Mouse (Mus musculus): ENCODE data around the gene Slc44a5. TPM values are rescaled to one million over a fixed set of nuclear protein-coding genes. Genes with fewer than 3 reads are reported as not detected.

The Slc44a5 gene
- total RNA-seq, 2 experiments from 2014 or later: not detected

- ATAC-seq (ENCODE audit: poor library complexity, severe bottlenecking): peak; percentile 16
Observed at GRCm38 (mm10) chr3:154091468-154092338, 118.5 kb downstream of the Slc44a5 start.

GRCm38 (mm10) chr3:154092466-154092865 lies 119.2 kb downstream of the Slc44a5 start:
- ATAC-seq (ENCODE audit: poor library complexity, severe bottlenecking): peak; percentile 49

GRCm38 (mm10) chr3:154093745-154094322 lies 120.6 kb downstream of the Slc44a5 start:
- 0 out of 2 replicates have a peak, but pooled peaks have one; percentile 20 for ATAC-seq (ENCODE audit: poor library complexity, severe bottlenecking)

DNA sequence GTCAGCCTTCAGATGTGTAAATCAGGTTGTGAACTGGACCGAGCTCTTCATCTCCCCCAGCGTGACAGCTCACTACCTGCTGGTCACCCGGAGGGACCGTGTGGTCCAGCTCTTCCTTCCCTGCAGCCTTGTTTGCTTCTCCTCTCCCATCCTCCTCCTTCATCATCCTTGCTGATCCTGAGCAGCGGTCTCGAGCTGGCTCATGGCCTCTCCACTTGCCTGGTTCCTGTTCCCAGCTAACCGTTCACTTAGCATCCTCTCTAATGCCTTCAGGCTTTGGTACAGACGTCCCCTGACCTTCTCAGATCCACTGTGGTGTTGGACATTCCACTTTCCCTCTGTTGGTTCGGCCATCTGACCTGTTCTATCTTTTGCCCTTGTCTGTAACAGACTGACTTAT lies 128.4 kb downstream of the Slc44a5 start:
- no peak for ATAC-seq (ENCODE audit: poor library complexity, severe bottlenecking)

- no peak for ATAC-seq (ENCODE audit: poor library complexity, severe bottlenecking)
Observed at GRCm38 (mm10) chr3:154110528-154110927, 137.3 kb downstream of the Slc44a5 start.

- no peak for ATAC-seq (ENCODE audit: poor library complexity, severe bottlenecking)
Observed at GRCm38 (mm10) chr3:154111221-154111620, 138.0 kb downstream of the Slc44a5 start.

- ATAC-seq (ENCODE audit: poor library complexity, severe bottlenecking): no peak
Observed at GRCm38 (mm10) chr3:154114991-154115390, 141.8 kb downstream of the Slc44a5 start.

GRCm38 (mm10) chr3:154115478-154115877 lies 142.2 kb downstream of the Slc44a5 start:
- no peak for ATAC-seq (ENCODE audit: poor library complexity, severe bottlenecking)

DNA sequence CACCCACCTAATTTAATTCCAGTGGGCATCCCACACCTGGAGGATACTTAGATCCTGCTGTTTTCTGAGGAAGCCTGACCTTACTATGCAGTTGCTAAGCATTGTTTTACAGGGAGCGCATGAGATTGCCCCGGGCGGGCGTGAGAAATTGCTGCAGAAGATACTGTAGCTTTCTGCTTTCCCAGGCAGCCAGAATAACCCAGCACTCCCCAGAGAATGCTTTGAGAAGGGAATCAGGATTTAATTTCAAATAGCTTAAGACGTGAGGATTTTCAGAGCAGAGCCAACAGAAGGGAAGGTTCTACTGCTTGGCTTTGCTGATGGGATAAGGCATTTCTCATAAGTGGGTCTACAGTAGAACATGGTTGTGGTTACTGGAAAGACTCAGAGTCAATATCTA lies 142.8 kb downstream of the Slc44a5 start:
- ATAC-seq (ENCODE audit: poor library complexity, severe bottlenecking): no peak

DNA sequence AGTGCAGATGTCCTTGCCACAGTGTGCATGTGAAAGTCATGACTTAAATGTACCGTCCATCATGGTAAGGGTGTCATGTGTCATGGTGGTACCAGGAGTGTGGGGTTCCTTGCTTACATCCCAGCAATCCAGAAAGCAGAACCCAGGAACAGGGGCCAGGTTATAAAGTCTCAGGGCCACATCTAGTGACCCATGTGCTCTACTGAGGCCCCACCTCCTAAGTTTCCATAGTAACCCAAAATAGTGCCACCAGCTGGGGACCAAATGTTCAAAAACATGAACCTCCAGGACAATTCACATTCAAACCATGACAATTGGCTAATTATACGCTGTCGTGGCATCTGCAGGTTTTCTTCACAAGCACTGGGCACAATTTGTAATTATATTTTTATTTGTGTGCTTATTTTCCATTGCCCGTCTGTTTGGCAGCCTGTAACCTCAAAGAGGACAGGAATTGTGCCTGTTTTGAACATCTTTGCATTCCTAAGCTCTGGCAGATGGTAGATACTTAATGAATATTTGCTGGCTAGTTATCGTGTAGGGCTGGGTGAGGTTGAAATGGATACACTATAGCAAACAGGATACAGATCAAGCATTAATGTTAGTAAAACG lies 145.9 kb downstream of the Slc44a5 start:
- no peak for ATAC-seq (ENCODE audit: poor library complexity, severe bottlenecking)

DNA sequence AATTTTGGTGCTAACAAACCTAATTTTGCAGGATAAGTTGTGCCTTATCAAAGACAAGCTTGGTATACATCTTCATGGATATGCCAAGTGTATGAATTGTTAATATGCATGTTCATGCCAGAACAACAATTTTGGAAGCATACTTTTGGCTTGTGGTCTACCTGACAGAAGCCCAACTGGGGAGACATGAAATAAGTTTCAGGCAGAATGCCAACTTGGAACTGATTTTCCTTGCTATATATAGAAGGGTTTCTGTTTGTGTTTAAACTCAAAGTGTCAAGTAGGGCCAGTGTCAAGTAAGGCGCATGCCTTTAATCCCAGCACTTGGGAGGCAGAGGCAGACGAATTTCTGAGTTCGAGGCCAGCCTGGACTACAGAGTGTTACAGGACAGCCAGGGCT lies 149.3 kb downstream of the Slc44a5 start:
- no peak for ATAC-seq (ENCODE audit: poor library complexity, severe bottlenecking)

GRCm38 (mm10) chr3:154124890-154125575 lies 151.8 kb downstream of the Slc44a5 start:
- no peak for ATAC-seq (ENCODE audit: poor library complexity, severe bottlenecking)

DNA sequence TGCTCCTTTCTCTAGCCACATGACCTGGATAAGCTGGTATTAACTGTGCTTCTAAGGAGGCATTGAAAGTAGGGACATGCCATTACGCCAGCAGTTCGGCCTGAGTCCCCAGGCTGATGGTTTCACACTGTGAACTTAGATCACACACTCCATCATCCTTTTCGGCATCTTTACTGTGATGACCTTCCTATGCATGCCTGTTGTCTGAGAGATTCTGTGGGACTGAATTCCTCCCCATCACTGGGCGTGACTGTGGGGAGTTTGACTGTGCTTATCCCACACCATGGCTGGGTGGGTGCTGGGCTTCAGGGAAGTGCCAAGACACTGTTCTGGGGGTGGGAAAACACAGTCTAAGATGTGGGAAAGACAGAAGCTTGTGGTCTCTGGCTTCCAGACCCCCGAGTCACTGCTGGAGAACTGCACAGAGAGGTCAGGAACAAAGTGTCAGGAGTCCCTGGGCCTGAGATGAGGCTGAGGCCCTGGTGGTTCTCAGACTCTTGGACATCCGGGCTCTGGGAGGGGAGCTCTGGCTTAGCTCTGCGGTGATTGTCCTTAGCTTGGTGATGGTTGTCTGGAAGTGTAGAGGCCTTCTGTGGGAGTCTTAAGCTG lies 152.6 kb downstream of the Slc44a5 start:
- no peak for ATAC-seq (ENCODE audit: poor library complexity, severe bottlenecking)

DNA sequence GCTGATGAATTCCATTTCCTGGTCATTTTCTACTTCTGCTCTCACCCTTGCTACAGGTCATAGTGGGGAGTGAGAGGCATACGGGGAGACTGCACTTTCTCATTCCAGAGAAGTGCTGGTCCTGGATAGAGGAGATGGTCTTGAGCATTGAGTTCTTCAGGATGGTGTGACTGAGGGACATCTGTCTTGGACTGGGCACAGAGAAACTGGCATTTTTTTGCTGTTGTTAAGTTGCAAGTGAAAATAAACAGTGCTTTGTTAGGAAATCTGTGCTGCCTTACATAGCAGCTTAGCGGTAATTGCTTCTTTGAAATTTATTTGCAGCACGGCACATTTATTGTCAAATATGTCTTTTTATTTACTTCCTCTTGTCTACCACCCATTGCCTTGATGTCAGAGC lies 154.0 kb downstream of the Slc44a5 start:
- no peak for ATAC-seq (ENCODE audit: poor library complexity, severe bottlenecking)

- 0 out of 2 replicates have a peak, but pooled peaks have one; percentile 27 for ATAC-seq (ENCODE audit: poor library complexity, severe bottlenecking)
Observed at GRCm38 (mm10) chr3:154129036-154129435, 155.8 kb downstream of the Slc44a5 start.

DNA sequence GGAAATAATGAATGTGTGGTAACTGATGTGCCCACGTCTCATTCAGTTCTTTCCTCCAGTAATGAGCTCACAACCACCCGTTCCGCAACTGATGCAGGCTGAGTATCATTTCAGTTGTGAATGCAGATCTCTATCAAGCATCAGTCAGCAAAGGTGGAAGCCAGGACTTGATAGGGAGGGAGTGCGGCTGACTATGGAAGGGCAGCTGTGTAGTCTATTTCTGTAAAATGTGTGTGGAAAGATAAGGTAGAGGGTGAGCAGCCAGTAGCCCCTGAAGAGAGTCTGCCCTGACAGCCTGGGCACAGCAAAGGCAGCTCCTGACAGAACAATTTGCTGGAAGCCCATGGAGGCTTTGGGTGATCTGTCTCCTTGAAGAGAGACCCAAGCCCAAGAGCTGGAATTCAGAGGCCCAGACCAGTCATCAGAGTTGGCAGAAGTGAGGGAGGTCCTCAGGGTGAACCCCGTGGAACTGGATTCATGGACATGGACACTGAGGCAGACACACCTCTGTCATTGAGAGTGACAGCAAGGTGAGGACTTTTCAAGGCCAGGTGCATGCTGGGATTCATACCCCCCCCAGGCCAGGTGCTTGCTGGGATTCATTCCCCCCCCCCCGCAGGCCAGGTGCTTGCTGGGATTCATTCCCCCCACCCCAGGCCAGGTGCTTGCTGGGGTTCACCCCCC lies 157.3 kb downstream of the Slc44a5 start:
- ATAC-seq (ENCODE audit: poor library complexity, severe bottlenecking): no peak

DNA sequence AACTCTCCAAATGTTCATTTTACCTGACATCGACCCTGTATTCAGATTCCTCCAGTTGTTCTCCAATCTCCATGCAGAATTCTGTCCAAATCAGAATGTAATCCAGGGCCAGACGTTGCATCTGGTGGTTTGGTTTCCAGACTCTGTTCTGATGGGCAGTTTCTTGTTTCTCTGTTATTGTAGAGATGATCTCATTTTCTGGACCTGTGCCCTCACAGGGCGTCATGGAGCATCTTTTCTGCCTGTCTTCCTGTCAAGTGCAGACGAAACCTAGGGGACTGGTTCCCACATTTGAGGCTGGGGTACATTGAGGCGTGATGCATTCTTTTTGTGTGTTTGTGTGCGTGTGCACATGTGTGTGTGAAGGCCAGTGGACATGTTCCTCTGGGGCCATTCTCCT lies 160.8 kb downstream of the Slc44a5 start:
- no peak for ATAC-seq (ENCODE audit: poor library complexity, severe bottlenecking)

- ATAC-seq (ENCODE audit: poor library complexity, severe bottlenecking): no peak
Observed at GRCm38 (mm10) chr3:154134701-154135100, 161.5 kb downstream of the Slc44a5 start.

DNA sequence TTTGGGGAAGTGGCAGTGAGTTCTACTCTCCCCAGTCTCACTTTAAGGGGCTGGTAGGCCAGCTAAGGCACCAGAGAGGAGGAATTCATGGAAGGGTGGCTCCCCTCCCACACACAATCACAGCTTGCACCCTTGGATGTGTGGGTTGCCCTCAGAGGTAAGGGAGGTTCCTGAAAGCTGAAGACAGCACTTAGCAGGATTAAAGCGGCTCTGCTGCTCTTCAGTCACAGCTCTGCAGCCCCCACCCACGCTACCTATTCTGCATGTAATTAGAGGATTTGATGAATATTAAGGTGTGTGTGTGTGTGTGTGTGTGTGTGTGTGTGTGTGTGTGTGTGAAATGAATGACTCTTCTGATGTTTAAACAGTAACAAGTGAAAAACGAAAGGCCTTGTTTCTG lies 163.3 kb downstream of the Slc44a5 start:
- no peak for ATAC-seq (ENCODE audit: poor library complexity, severe bottlenecking)

DNA sequence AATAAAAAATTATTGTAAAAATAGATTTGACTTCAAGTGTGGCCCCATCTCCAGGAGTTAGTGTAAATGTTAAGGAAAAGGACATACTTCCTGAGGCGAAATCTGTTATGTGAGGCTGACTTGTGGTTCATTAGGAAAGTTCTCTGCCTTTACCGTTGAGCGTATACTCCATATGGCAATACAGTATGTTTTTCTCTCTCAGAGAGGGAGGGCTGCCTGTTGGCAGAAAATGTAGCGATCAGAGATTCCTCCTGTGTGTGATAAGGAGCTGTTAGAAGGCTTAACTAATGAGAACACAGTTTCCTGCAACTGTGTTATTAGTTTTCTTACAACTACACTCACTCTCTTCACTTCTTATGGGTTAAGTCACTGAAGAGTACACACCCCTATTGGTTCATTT lies 168.1 kb downstream of the Slc44a5 start:
- no peak for ATAC-seq (ENCODE audit: poor library complexity, severe bottlenecking)
